Mouse (Mus musculus): ENCODE measurements around the gene Plxna4.

Plxna4 gene

DNA sequence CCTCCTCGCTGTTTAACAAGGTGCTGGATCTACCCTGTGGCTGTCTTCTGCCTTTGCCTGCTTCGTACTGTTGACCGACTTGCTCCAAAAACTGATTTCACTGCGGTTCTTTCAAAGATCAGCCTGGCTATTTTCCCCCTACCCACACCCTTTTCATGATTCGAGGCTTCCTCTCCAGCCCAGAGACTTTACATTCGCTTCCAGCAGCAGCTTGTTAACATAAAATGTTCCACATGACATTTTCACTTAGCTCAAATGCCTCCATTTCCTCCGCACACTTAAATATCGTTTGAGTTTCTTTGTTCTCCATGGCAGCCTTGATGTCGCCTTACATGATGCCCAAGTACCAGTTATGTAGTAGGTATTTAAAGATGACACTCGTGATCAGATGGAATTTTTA is 336.3 kb downstream of the Plxna4 start:
- DNase-seq (ENCODE audit: low read depth) = no peak

DNA sequence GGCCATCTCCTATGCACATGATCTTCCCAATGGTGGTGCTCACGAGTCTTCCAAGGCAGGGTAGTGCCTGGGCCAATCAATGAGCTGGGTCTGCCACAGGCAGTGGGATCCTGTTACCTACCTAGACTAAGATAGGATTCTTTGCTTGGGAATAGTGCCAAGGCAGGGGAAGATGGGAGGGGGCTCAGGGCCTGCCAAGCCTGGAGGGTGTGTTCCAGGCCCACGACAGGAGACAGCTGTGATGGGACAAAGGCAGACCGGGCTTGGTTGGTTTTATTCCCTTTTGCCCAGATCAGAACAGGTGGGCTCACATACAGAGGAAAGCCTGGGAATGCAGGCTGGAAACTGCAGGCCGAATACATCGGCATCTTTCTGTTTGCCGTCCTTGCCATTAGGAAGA is 342.0 kb downstream of the Plxna4 start:
- no peak for DNase-seq (ENCODE audit: low read depth)

GRCm38 (mm10) chr6:32243040-32243439 is 345.0 kb downstream of the Plxna4 start:
- DNase-seq (ENCODE audit: low read depth) = no peak

DNA sequence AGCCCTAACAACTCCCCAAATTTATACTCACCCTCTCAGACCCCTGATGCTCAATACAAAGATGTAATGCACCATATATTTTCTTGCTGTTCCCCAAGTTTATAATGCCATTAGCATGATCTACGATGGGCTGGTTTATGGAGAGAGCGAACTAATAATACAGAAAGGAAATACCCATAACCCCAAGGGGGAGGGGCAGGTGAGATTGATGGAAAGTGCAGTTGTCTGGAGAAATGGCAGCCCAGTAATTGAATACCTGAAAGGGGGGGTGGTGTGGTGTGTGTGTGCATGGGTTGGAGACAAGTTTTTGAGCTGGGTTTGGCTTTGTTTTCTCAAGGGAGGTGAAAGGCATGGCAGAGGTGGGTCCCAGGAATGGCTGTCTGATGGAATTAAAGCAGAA is 356.6 kb downstream of the Plxna4 start:
- no peak for DNase-seq (ENCODE audit: low read depth)

DNA sequence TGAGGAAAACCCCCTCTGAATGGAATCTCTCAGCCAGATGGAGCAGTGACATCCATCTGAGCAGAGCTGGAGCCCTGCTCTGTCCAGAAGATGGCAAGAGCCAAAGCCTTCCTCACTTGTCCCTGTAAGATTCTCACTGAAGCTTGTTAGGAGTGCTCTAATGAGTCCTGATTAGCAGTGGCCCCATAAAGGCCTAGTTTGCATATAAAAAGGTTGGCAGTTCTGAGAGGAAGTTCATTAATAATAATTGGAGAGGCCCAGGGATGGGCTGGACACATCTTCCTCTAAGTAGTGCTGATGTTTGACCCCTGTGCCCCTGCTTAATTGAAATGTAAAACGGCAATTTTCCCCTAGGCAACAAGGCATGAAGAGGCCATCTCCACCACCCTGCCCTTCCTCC is 361.4 kb downstream of the Plxna4 start:
- DNase-seq (ENCODE audit: low read depth) = no peak

GRCm38 (mm10) chr6:32224007-32224703 is 363.8 kb downstream of the Plxna4 start:
- DNase-seq (ENCODE audit: low read depth) = no peak

DNA sequence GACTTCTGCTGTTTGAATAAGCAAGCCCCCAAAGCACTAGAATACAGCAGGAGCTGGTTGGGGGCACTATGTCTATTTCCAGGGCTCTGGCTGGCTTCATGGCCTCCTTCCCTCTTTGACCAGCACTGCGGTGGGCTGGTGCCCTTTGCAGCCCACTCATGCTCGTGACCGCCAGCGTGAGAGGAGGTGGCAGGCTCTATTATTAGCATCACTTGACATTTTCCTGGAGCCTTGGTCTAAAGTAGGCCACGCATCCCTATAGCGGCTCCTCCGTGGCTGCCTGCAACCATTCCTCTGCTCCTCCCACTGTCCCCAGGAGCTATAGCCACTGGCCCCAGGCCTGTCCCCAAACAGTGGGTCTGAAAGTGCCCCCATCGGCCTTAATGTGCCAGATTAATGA is 367.2 kb downstream of the Plxna4 start:
- DNase-seq (ENCODE audit: low read depth) = no peak

DNA sequence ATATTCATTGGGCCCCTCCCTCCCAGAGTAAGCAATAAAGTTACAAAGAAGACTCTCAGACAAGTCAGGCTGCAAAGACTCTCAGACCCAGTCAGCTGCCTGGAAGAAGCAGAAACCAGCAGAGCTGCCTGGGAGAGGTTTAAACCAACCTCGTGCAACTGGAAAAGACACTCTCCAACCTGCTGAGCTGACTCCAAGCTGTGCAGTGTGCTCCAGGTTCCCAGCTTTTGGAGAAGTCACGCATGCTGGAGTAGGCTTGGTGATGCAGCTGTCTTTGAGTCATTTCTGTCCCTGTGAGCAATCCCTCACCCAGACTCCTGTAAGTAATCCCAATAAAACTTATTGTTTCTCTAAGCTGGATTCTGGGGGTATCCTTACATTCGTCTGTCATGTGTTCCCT is 369.4 kb downstream of the Plxna4 start:
- DNase-seq (ENCODE audit: low read depth) = no peak

DNA sequence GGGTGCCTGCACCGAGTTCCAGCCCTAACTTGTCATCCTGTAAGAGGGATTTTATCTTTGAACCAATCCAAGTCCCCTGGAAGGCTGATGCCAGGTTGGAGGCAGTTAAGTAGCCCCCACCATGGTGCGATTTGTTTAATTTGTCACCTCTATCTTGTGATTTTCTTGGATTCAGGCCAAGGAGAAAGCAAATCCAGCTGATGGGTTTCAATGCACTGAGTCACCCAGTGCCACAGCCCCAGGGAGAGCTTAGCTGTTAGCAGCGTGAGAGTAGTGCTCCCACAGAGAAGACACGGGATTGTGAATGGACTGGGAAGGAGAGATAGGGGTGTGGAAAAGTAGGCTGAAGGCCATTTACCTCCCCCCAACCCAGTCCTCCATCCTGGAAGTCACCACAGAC is 375.6 kb downstream of the Plxna4 start:
- peak; percentile 61 for DNase-seq (ENCODE audit: low read depth)

DNA sequence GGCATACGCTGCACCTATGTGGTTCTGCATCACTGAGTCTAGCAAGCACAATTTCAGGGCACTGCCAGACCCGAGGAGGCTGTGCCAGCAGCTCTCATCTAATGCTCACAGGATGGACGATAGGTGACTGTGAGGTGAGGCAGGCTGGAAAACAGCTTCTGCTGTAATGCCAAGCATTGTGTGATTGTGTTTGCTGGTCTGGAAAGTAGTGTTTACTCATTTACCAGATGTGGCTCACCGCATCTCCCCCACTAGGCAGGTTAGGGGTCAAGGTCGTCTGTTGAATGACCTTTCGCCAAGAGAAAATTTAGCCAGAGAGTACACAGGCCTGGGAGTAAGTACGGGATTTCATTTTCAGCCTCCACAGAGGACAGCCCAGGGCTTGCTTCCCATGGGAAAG is 377.9 kb downstream of the Plxna4 start:
- DNase-seq (ENCODE audit: low read depth) = no peak

GRCm38 (mm10) chr6:32208951-32209350 is 379.0 kb downstream of the Plxna4 start:
- DNase-seq (ENCODE audit: low read depth) = no peak

- no peak for DNase-seq (ENCODE audit: low read depth)
Measured at GRCm38 (mm10) chr6:32204253-32204652, 383.7 kb downstream of the Plxna4 start.

DNA sequence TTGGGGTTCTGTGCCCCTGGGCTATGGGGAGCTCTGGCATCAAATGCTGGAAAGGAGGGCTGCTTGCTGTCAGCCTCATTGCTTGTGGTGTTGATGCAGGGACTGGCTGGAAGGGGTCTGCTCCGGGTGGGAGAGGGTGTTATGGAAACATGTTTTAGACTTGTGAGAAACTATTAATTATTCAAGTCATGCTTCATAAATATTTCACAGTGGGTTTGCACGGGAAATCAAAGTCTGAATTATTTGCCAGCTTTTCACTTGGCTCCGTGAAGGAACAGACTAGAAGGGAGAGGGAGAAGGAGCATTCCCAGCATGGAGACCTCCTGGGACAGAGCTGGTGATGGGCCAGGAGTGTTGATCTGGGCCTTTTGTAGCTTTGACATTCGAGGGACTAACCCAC is 384.6 kb downstream of the Plxna4 start:
- DNase-seq (ENCODE audit: low read depth) = no peak

DNA sequence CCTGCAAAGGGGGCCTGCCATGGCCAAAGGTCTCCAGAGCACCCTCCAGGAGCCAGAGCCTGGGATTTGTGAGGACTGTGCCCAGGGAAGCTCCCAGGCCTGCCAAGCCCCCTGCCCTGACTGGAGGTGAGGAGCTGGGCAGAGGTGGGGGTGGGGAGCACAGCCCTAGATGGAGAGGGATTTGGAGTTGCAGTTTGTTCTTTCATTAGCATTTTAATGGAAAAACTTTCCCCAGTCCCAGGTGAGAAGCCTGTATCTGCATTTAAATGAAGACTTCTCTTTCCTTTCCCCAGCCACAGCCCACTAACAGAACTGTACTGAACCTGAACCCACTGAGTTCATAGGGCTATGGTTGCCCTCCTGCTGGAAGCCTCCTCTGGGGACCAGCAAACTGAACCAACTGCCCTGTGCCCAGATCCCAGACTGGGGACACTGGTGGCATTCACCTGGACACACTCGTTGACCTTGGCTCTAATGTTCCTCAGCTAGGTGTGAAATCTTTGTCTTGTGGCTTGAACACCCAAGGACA is 385.3 kb downstream of the Plxna4 start:
- no peak for DNase-seq (ENCODE audit: low read depth)

DNA sequence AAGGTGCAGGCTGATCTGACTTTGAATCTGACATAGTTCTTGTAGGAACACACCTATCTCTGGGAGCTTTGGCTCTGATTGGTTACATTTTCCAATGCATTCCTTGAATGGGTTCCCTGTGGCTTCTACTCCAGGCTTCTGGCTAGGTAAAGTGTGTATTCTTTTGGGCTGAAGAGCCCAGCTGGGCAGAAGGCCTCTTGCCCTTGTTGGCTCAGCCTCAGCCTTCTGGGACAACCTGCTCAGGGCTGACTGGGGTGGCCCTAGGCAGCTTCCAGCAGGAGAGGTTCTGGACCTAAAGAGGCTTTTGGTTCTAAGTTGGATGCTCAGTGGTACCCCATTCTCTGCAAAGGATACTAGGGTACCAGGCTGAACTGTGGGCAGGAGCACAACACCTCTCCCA is 386.5 kb downstream of the Plxna4 start:
- no peak for DNase-seq (ENCODE audit: low read depth)

DNA sequence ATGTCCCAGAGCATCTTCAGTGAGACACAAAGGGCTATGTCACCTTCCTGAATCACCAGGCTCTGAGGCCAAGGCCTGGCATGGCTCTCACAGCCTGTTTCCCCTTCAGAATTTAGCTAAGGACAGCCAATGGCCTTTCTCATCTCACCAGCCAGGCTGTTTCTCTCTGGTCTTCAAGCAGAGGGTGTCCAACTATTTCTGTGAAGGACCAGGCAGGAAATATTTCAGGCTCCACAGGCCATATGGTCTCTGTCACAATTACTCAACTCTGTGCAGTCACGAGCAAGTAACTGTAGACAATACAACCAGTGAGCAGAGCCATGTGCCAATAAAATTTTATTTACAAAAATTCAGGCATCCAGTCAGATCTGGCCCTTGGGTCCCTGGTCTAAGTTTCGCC is 388.4 kb downstream of the Plxna4 start:
- no peak for DNase-seq (ENCODE audit: low read depth)

GRCm38 (mm10) chr6:32196913-32197312 is 391.1 kb downstream of the Plxna4 start:
- no peak for DNase-seq (ENCODE audit: low read depth)

- no peak for DNase-seq (ENCODE audit: low read depth)
Measured at GRCm38 (mm10) chr6:32193046-32193445, 394.9 kb downstream of the Plxna4 start.

GRCm38 (mm10) chr6:32184402-32184985 is 403.5 kb downstream of the Plxna4 start:
- DNase-seq (ENCODE audit: low read depth) = no peak

GRCm38 (mm10) chr6:32183651-32184185 is 404.3 kb downstream of the Plxna4 start:
- no peak for DNase-seq (ENCODE audit: low read depth)

GRCm38 (mm10) chr6:32180012-32180358 is 408.0 kb downstream of the Plxna4 start:
- peak; percentile 41 for DNase-seq (ENCODE audit: low read depth)

DNA sequence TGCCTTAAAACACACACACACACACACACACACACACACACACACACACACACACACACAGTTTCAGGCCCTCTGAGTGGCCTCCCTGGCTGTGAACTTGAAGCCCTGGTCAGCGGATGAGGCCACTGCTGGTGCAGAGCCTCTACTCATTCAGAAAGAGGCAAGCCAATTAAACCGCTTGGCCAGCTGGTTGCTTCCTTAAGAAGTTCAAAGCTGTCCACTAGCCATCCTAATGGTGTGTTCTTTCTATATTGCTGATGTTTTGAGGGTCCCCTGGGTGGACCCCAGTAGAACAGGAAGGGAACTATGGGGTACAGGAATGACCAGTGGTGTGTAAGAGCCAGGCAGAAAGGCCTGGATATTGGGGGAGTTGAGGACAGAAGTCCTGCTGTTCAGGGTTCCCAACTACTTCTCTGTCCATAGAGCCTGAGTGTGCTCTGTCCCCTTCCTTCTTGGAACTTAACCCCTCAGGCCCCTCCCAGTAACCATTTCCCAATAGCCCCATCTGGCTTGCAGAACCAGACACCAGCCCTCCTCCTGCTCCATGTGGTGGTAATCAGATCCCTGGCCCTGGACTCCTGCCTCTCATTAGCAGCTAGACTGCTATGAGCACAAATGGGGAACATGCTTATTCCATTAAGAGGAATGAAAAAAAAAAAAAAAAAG is 408.5 kb downstream of the Plxna4 start:
- DNase-seq (ENCODE audit: low read depth) = peak; percentile 81

GRCm38 (mm10) chr6:32177905-32178304 is 410.1 kb downstream of the Plxna4 start:
- DNase-seq (ENCODE audit: low read depth) = no peak

Measured in NIH3T3 (cell line).